Mouse (Mus musculus) forebrain, embryonic 16.5 days (tissue): ENCODE results near the gene Exosc1. TPM values are rescaled to one million over a fixed set of nuclear protein-coding genes. Genes with fewer than 3 reads are reported as not detected.

Experiments
- ATAC-seq: fragments of 200-750 bp; cut with Nextera tagmentation; 2 replicates; pipeline ENCODE4 v1.8.0; 2017; ENCODE audit warnings: mild to moderate bottlenecking, moderate library complexity
- H3K27ac ChIP-seq: fragments of 300-500 bp; sonication (generic); 2 replicates; pipeline ENCODE4 v1.5.1; 2014; ENCODE audit warnings: low read length, control low read depth
- H3K27me3 ChIP-seq: fragments of 300-500 bp; sonication (generic); replicated peaks from 2 replicates; pipeline ENCODE4 v1.6.1; 2014; ENCODE audit warnings: low read length; ENCODE audit not compliant: control insufficient read depth, insufficient read depth
- H3K36me3 ChIP-seq: fragments of 300-500 bp; sonication (generic); 2 replicates; pipeline ENCODE4 v1.6.1; 2014; ENCODE audit not compliant: control insufficient read depth, insufficient read depth
- H3K4me1 ChIP-seq: fragments of 300-500 bp; sonication (generic); replicated peaks from 2 replicates; pipeline ENCODE4 v1.6.1; 2014; ENCODE audit warnings: low read length; ENCODE audit not compliant: control insufficient read depth, insufficient read depth
- H3K4me2 ChIP-seq: fragments of 300-500 bp; sonication (generic); 2 replicates; pipeline ENCODE4 v1.6.1; 2014; ENCODE audit warnings: mild to moderate bottlenecking, low read length, control low read depth
- H3K4me3 ChIP-seq: fragments of 300-500 bp; sonication (generic); replicated peaks from 2 replicates; pipeline ENCODE4 v1.5.1; 2014; ENCODE audit warnings: mild to moderate bottlenecking, low read length, control low read depth
- H3K9ac ChIP-seq: fragments of 300-500 bp; sonication (generic); replicated peaks from 2 replicates; pipeline ENCODE4 v1.6.1; 2014; ENCODE audit warnings: low read depth, low read length, control low read depth
- H3K9me3 ChIP-seq: fragments of 300-500 bp; sonication (generic); 2 replicates; pipeline ENCODE4 v1.6.1; 2016; ENCODE audit warnings: low read length; ENCODE audit not compliant: control insufficient read depth
- WGBS: fragments of 180-500 bp; shearing (Covaris S2); extraction: QIAGEN DNeasy Blood & Tissue Kit; methylation state at CpG from one replicate; pipeline ENCODE4 v1.1.7; 2014; 5-methylcytosine and 5-hydroxymethylcytosine counted together
- polyA plus RNA-seq: library from polyadenylated mRNA; unstranded; fragments of >200 nt; fragmentation: Nextera tagmentation; extraction: Ambion mirVana; gene quantifications from 2 replicates; pipeline ENCODE4 v1.2.1, GENCODE M21; 2015

The Exosc1 gene
- 71.0 and 72.3 TPM in 2 replicates for polyA plus RNA-seq

GRCm38 (mm10) chr19:41933179-41934086 is at the start of gene Exosc1, which contains the start of gene Zdhhc16:
Gene Exosc1 (minus strand): TSS chr19:41933423.
Gene Zdhhc16 (plus strand): TSS chr19:41933480.
- WGBS: under 1% methylated on average over 47 of the region's 47 CpGs
- Histone ChIP-seq H3K9ac (peak within 1 kb of the TSS; percentile 88), H3K36me3 (peaks cover 5% of the 10 kb centered on the region), H3K4me1 (peaks cover 19% of the 10 kb centered on the region), H3K27ac (peak within 1 kb of the TSS; percentile 31), H3K9me3 (no peaks in the 10 kb centered on the region), H3K4me3 (peak within 1 kb of the TSS; percentile 97), H3K4me2 (peak within 1 kb of the TSS; percentile 93), H3K27me3 (no peaks in the 10 kb centered on the region)
- ATAC-seq: peak; percentile 100

GRCm38 (mm10) chr19:41982791-41983150 is 49.5 kb upstream of the Exosc1 start:
- no peaks in the 10 kb centered on the region for H3K9me3 ChIP-seq
- H3K36me3 ChIP-seq: no peaks in the 10 kb centered on the region
- peak overlapping the region; percentile 98 for H3K4me3 ChIP-seq
- H3K27me3 ChIP-seq: peaks cover 3% of the 10 kb centered on the region; the same call in 1 of the 2 replicates
- 5% methylated on average over 4 of the region's 4 CpGs for WGBS
- H3K4me1 ChIP-seq: peaks cover 14% of the 10 kb centered on the region
- H3K4me2 ChIP-seq: peak overlapping the region; percentile 99
- no peak for ATAC-seq
- H3K9ac ChIP-seq: no peak overlapping the region
- no peak overlapping the region for H3K27ac ChIP-seq

GRCm38 (mm10) chr19:41981931-41982790 is 48.9 kb upstream of the Exosc1 start:
- WGBS: under 1% methylated on average over 72 of the region's 74 CpGs
- no peak for ATAC-seq
- Histone ChIP-seq H3K4me1 (peaks cover 14% of the 10 kb centered on the region), H3K36me3 (no peaks in the 10 kb centered on the region), H3K9ac (peak overlapping the region; percentile 83), H3K9me3 (no peaks in the 10 kb centered on the region), H3K27ac (peak overlapping the region; percentile 71; the same call in 1 of the 2 replicates), H3K4me2 (peak overlapping the region; percentile 99), H3K4me3 (peak overlapping the region; percentile 98), H3K27me3 (peaks cover 3% of the 10 kb centered on the region; the same call in 1 of the 2 replicates)

- Histone ChIP-seq H3K4me1 (peaks cover 14% of the 10 kb centered on the region), H3K27me3 (peaks cover 3% of the 10 kb centered on the region; the same call in 1 of the 2 replicates), H3K36me3 (no peaks in the 10 kb centered on the region), H3K4me3 (peak within 1 kb of the TSS; percentile 98), H3K9ac (peak within 1 kb of the TSS; percentile 83), H3K27ac (peak within 1 kb of the TSS; percentile 84), H3K9me3 (no peaks in the 10 kb centered on the region), H3K4me2 (peak within 1 kb of the TSS; percentile 99)
- ATAC-seq: no peak
- under 1% methylated on average over 33 of the region's 33 CpGs for WGBS
Measured at GRCm38 (mm10) chr19:41981595-41981927, 48.3 kb upstream of the Exosc1 start, which contains the start of gene Ubtd1. Gene Ubtd1 (plus strand): TSS chr19:41981763.

GRCm38 (mm10) chr19:41980819-41981594 is 47.8 kb upstream of the Exosc1 start, which contains the start of gene Mms19:
Gene Mms19 (minus strand): TSS chr19:41981157.
- Histone ChIP-seq H3K4me3 (peak within 1 kb of the TSS; percentile 98), H3K9ac (peak within 1 kb of the TSS; percentile 83), H3K4me1 (peaks cover 14% of the 10 kb centered on the region), H3K36me3 (no peaks in the 10 kb centered on the region), H3K9me3 (no peaks in the 10 kb centered on the region), H3K27ac (peak within 1 kb of the TSS; percentile 84), H3K27me3 (peaks cover 3% of the 10 kb centered on the region; the same call in 1 of the 2 replicates), H3K4me2 (peak within 1 kb of the TSS; percentile 99)
- ATAC-seq: peak; percentile 94
- under 1% methylated on average over 57 of the region's 68 CpGs for WGBS

GRCm38 (mm10) chr19:41980422-41980818 is 47.2 kb upstream of the Exosc1 start:
- Histone ChIP-seq H3K36me3 (no peaks in the 10 kb centered on the region), H3K9ac (peak overlapping the region; percentile 83), H3K4me1 (peaks cover 14% of the 10 kb centered on the region), H3K27me3 (peaks cover 3% of the 10 kb centered on the region; the same call in 1 of the 2 replicates), H3K4me3 (peak overlapping the region; percentile 98), H3K27ac (peak overlapping the region; percentile 84), H3K9me3 (no peaks in the 10 kb centered on the region), H3K4me2 (peak overlapping the region; percentile 73)
- WGBS: under 1% methylated on average over 16 of the region's 16 CpGs
- peak; percentile 5 for ATAC-seq

GRCm38 (mm10) chr19:41973891-41974794 is 40.9 kb upstream of the Exosc1 start:
- Histone ChIP-seq H3K9ac (no peak overlapping the region), H3K4me2 (no peak overlapping the region), H3K36me3 (0 out of 2 replicates have a peak, but pooled peaks cover 2% of the 10 kb centered on the region), H3K9me3 (no peaks in the 10 kb centered on the region), H3K4me1 (peaks cover 11% of the 10 kb centered on the region), H3K4me3 (no peak overlapping the region), H3K27me3 (no peaks in the 10 kb centered on the region), H3K27ac (peak overlapping the region; percentile 18; the same call in 1 of the 2 replicates)
- 44% methylated on average over 13 of the region's 13 CpGs for WGBS
- ATAC-seq: peak; percentile 47

- Histone ChIP-seq H3K27ac (no peak overlapping the region), H3K4me1 (peaks cover 11% of the 10 kb centered on the region), H3K4me2 (no peak overlapping the region), H3K27me3 (no peaks in the 10 kb centered on the region), H3K9me3 (no peaks in the 10 kb centered on the region), H3K4me3 (no peak overlapping the region), H3K9ac (no peak overlapping the region), H3K36me3 (peaks cover 17% of the 10 kb centered on the region)
- 93% methylated on average over 7 of the region's 7 CpGs for WGBS
- no peak for ATAC-seq
Measured at GRCm38 (mm10) chr19:41969618-41970017, 36.4 kb upstream of the Exosc1 start.
